Mouse (Mus musculus) erythroblast, embryonic 14.5 days (primary cell): ENCODE measurements around the gene Astn1.

Source experiments
- GATA1 ChIP-seq: IDR thresholded peaks from 2 replicates; pipeline ENCODE4 v1.6.1; 2012; ENCODE audit warnings: low read length, inconsistent platforms, mixed read lengths
- TAL1 ChIP-seq: IDR thresholded peaks from 3 replicates; pipeline ENCODE4 v1.6.1; 2012; ENCODE audit warnings: low read length, inconsistent platforms, mixed read lengths

GRCm38 (mm10) chr1:158713301-158714095 is 351.4 kb downstream of the Astn1 start:
- TF ChIP-seq GATA1 = no peak
- TF ChIP-seq TAL1 = no peak
